Mouse (Mus musculus) spleen, postnatal 10 days (tissue): ENCODE data around the gene Rnf167.

Experiments
- DNase-seq, 2 experiments: peaks; one replicate each; pipeline ENCODE4 v3.0.0; 2021 to 2022; ENCODE audit warnings: low spot score in 2 of 2

Gene Rnf167

GRCm38 (mm10) chr11:70637764-70638163, 9.3 kb upstream of the Rnf167 start:
- DNase-seq = no peak

GRCm38 (mm10) chr11:70638293-70638692, 8.7 kb upstream of the Rnf167 start:
- DNase-seq = no peak

- DNase-seq = no peak
These were observed 8.2 kb upstream of the Rnf167 start, which contains the start of gene Gp1ba for GRCm38 (mm10) chr11:70638714-70639278. TSS of gene Gp1ba (plus strand) at chr11:70639122.

- DNase-seq = no peak
These were observed 7.1 kb upstream of the Rnf167 start for GRCm38 (mm10) chr11:70639976-70640375.

- no peak for DNase-seq
These were observed 5.8 kb upstream of the Rnf167 start for GRCm38 (mm10) chr11:70641241-70641640.

- no peak for DNase-seq
These were observed 4.0 kb upstream of the Rnf167 start for GRCm38 (mm10) chr11:70643051-70643450.

GRCm38 (mm10) chr11:70644564-70645103, 2.4 kb upstream of the Rnf167 start:
- no peak for DNase-seq

GRCm38 (mm10) chr11:70645461-70646258, 1.4 kb upstream of the Rnf167 start:
- no peak for DNase-seq

GRCm38 (mm10) chr11:70646259-70646555, 828 bp upstream of the Rnf167 start:
- no peak for DNase-seq

GRCm38 (mm10) chr11:70647716-70648420, 833 bp downstream of the Rnf167 start:
- peak; percentile 69 to 75 for DNase-seq

- DNase-seq = no peak
These were observed 1.5 kb downstream of the Rnf167 start for GRCm38 (mm10) chr11:70648512-70648911.

- DNase-seq = no peak
These were observed 2.2 kb downstream of the Rnf167 start for GRCm38 (mm10) chr11:70649185-70649734.

GRCm38 (mm10) chr11:70650322-70651175, 3.5 kb downstream of the Rnf167 start:
- DNase-seq = peak in 1 of 2 experiments; percentile 64

GRCm38 (mm10) chr11:70651391-70651790, 4.4 kb downstream of the Rnf167 start:
- DNase-seq = peak in 1 of 2 experiments; percentile 29

GRCm38 (mm10) chr11:70652029-70652883, 5.2 kb downstream of the Rnf167 start:
- DNase-seq = peak in 1 of 2 experiments; percentile 56

- peak in 1 of 2 experiments; percentile 24 for DNase-seq
These were observed 5.9 kb downstream of the Rnf167 start for GRCm38 (mm10) chr11:70652884-70653344.

GRCm38 (mm10) chr11:70653345-70654197, 6.5 kb downstream of the Rnf167 start:
- DNase-seq = peak; percentile 79 to 84

GRCm38 (mm10) chr11:70654198-70654922, 7.3 kb downstream of the Rnf167 start, which contains the start of gene Pfn1:
TSS of gene Pfn1 (minus strand) at chr11:70654644.
- peak; percentile 70 to 85 for DNase-seq
